Mouse (Mus musculus) midbrain, embryonic 14.5 days (tissue): ENCODE data around the gene Pogz. TPM values are rescaled to one million over a fixed set of nuclear protein-coding genes. Genes with fewer than 3 reads are reported as not detected.
"Not testable (repeated sequence)": the region's sequence is repeated elsewhere in the genome, so short reads cannot be mapped to it uniquely, and the experiment has no call there.

Experiments
- ATAC-seq: fragments of 200-750 bp; cut with Nextera tagmentation; 2 replicates; pipeline ENCODE4 v1.8.0; 2017; ENCODE audit warnings: moderate number of reproducible peaks, moderate library complexity; ENCODE audit not compliant: low FRiP score, low TSS enrichment
- DNase-seq: peaks from one replicate; pipeline ENCODE4 v3.0.0-alpha.2; 2015
- H3K27ac ChIP-seq: fragments of 300-500 bp; sonication (generic); replicated peaks from 2 replicates; pipeline ENCODE4 v1.5.1; 2014; ENCODE audit warnings: mild to moderate bottlenecking, low read depth, low read length, moderate library complexity
- H3K27me3 ChIP-seq: fragments of 300-500 bp; sonication (generic); 2 replicates; pipeline ENCODE4 v1.6.1; 2014; ENCODE audit warnings: low read length, control low read depth, mixed read lengths; ENCODE audit not compliant: control insufficient read depth, insufficient read depth
- H3K36me3 ChIP-seq: fragments of 300-500 bp; sonication (generic); 2 replicates; pipeline ENCODE4 v1.6.1; 2014; ENCODE audit warnings: low read length, control low read depth; ENCODE audit not compliant: control insufficient read depth, insufficient read depth
- H3K4me1 ChIP-seq: fragments of 300-500 bp; sonication (generic); 2 replicates; pipeline ENCODE4 v1.6.1; 2014; ENCODE audit warnings: mild to moderate bottlenecking, antibody characterized with exemption, low read length, control low read depth; ENCODE audit not compliant: control insufficient read depth, insufficient read depth
- H3K4me2 ChIP-seq: fragments of 300-500 bp; sonication (generic); 2 replicates; pipeline ENCODE4 v1.6.1; 2014; ENCODE audit warnings: mild to moderate bottlenecking, low read length, moderate library complexity
- H3K4me3 ChIP-seq: fragments of 300-500 bp; sonication (generic); replicated peaks from 2 replicates; pipeline ENCODE4 v1.5.1; 2014; ENCODE audit warnings: low read depth, low read length
- H3K9ac ChIP-seq: fragments of 300-500 bp; sonication (generic); replicated peaks from 2 replicates; pipeline ENCODE4 v1.6.1; 2014; ENCODE audit warnings: mild to moderate bottlenecking, low read length, moderate library complexity
- H3K9me3 ChIP-seq: fragments of 300-500 bp; sonication (generic); 2 replicates; pipeline ENCODE4 v1.6.1; 2016; ENCODE audit warnings: low read length, control low read depth, mixed read lengths; ENCODE audit not compliant: control insufficient read depth
- WGBS: fragments of 180-500 bp; shearing (Covaris S2); extraction: QIAGEN DNeasy Blood & Tissue Kit; methylation state at CpG from one replicate; pipeline ENCODE4 v1.1.7; 2014; 5-methylcytosine and 5-hydroxymethylcytosine counted together
- polyA plus RNA-seq: library from polyadenylated mRNA; unstranded; fragments of >200 nt; fragmentation: Nextera tagmentation; extraction: Ambion mirVana; gene quantifications from 2 replicates; pipeline ENCODE4 v1.2.1, GENCODE M21; 2014

Gene Pogz
- polyA plus RNA-seq, 1 experiment from 2014 or later: 28.7 TPM

DNA sequence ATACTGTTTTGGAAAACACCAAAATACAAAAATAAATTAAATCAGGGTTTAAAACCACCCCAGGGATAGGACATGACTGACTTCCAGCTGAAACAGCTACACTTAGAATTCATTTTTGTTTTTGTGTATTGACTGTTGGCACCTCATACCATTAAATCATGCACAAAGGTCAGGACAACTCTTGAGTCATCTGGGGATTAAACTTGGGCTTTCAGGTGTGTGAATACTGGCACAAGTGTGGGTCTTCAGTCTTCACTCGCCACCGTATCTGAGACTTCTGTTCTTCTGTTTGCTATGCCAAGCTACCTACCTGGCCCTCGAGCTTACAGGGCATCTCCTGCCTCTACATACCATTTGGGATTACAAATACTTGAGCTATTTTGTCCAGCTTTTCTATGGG, 45.2 kb downstream of the Pogz start:
- no peak for ATAC-seq
- no peaks in the 10 kb centered on the region for H3K9me3 ChIP-seq
- peaks cover 81% of the 10 kb centered on the region for H3K36me3 ChIP-seq
- no peak for DNase-seq
- H3K4me3 ChIP-seq: no peak overlapping the region
- no peak overlapping the region for H3K9ac ChIP-seq
- H3K4me2 ChIP-seq: no peak overlapping the region
- H3K27ac ChIP-seq: no peak overlapping the region
- H3K4me1 ChIP-seq: peaks cover 8% of the 10 kb centered on the region
- WGBS: 93% methylated on average over 3 of the region's 3 CpGs
- no peaks in the 10 kb centered on the region for H3K27me3 ChIP-seq

DNA sequence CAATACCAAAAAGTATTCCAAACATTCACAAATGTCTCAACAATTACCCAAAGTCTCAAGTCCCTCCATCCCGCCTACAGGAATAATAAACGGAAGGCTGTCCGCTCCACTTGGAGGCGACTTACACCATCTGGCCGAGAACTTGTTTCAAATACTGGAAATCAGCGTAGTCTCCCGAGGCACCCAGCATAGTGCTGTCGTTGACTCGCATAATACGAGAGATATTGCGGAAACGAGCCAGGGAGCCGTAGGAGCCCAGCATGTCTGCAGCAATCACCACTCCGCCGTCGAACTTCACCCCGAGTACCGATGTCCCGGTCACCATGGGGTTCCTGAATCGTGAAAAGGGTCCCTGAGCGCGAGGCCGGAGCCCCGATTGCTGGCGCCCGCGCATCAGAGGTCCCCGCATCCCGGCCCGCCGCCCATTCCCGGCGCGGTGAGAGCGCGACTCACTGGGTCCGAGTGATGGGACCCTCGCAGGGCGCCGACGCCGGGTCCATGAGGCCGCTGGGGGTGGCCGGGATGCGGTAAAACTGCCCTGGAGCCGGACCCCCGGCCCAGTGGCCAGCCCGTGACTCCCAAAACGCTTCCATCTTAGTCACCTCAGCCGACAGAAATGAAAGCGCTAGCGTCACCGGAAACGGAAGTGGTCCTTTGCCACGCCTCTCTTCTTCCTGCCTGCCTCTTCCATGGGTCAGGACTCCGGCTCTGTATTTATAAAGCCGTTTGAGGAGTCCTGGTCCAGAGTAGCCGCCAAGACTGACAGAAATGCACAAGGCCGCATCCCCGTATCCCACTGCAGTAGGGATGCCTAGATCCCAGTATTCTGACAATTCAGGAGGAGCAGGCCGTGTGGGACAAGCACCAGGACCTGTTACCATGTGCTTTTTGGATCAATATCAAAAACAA, 49.2 kb downstream of the Pogz start, which contains the start of gene Psmb4:
TSS of gene Psmb4 (minus strand) at position 646 of the 909 bp plus-strand sequence.
- Histone ChIP-seq H3K36me3 (peaks cover 41% of the 10 kb centered on the region), H3K27me3 (no peaks in the 10 kb centered on the region), H3K9ac (peak within 1 kb of the TSS; percentile 86), H3K4me1 (peaks cover 8% of the 10 kb centered on the region), H3K4me3 (peak within 1 kb of the TSS; percentile 97), H3K4me2 (peak within 1 kb of the TSS; percentile 77), H3K9me3 (no peaks in the 10 kb centered on the region), H3K27ac (peak within 1 kb of the TSS; percentile 84)
- ATAC-seq: peak; percentile 85
- WGBS: 1% methylated on average over 61 of the region's 61 CpGs
- peak; percentile 94 for DNase-seq

DNA sequence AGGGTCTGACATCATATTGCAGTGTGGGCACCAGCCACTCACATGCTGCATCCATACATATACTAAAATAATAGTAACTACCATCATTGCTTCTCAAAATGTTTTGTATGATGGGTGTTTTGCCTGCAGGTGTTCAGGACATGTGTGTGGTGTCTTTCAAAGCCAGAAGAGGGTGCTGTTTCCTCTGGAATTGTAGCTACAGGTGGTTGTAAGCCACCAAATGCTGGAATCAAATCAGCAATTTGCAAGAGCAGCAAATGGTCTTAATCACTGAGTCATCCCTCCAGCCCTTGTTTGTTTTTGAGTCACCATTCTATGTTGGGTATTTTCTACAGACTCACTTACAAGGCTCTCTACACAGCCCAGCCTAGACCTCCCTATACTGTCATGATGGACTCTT, 51.2 kb downstream of the Pogz start:
- no peaks in the 10 kb centered on the region for H3K27me3 ChIP-seq
- no peak overlapping the region for H3K4me3 ChIP-seq
- ATAC-seq (no peak), DNase-seq (peak; percentile 35)
- H3K36me3 ChIP-seq: peaks cover 21% of the 10 kb centered on the region
- H3K4me1 ChIP-seq: peaks cover 8% of the 10 kb centered on the region
- no peak overlapping the region for H3K9ac ChIP-seq
- H3K27ac ChIP-seq: no peak overlapping the region
- no peak overlapping the region for H3K4me2 ChIP-seq
- H3K9me3 ChIP-seq: no peaks in the 10 kb centered on the region

DNA sequence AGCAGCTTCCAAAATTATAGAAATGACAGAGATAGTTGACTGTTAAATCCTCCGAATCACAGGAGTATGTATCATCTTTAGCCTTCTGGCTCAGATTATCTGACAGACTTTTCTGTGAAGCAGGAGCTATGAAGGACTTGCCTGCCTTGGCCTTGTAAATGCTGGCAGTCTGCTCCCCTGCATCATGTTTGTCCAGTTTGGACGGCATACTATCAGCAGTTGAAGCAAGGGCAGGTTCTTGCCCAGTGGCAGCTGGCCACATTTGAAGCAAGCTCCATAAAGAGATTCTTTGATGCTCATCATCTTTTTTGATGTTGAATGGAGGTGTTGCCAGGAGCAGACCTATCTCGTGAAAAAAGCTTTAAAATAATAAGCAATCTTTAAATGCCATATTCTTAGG, 56.7 kb downstream of the Pogz start:
- no peaks in the 10 kb centered on the region for H3K36me3 ChIP-seq
- no peaks in the 10 kb centered on the region for H3K27me3 ChIP-seq
- H3K9me3 ChIP-seq: no peaks in the 10 kb centered on the region
- 75% methylated on average over 3 of the region's 3 CpGs for WGBS
- H3K4me2 ChIP-seq: no peak overlapping the region
- no peak for ATAC-seq
- H3K9ac ChIP-seq: no peak overlapping the region
- DNase-seq: no peak
- H3K27ac ChIP-seq: no peak overlapping the region
- H3K4me3 ChIP-seq: no peak overlapping the region
- no peaks in the 10 kb centered on the region for H3K4me1 ChIP-seq

DNA sequence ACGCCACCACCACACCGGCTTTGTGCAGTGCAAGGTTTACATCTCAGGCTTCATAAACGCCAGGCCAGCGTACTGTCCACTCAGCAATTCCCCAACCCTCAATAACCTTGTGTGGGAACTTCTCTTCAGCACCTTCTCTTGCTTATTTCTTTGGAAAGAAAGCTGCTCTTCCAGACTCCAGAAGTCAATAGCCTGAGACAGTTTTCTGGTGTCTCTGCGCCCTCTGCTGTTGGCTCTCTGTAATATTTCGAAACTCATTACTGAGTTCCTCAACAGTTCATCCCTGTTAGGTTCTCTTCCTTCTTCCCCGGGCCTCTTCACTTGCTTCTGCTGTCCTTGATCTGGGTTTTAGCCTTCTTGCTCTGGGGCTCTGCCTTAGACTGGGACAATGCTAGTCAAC, 65.4 kb downstream of the Pogz start:
- no peak for ATAC-seq
- H3K9ac ChIP-seq: no peak overlapping the region
- WGBS: 21% methylated on average over 7 of the region's 7 CpGs
- H3K4me1 ChIP-seq: no peaks in the 10 kb centered on the region
- no peaks in the 10 kb centered on the region for H3K36me3 ChIP-seq
- H3K4me2 ChIP-seq: no peak overlapping the region
- H3K27ac ChIP-seq: no peak overlapping the region
- H3K9me3 ChIP-seq: no peaks in the 10 kb centered on the region
- H3K4me3 ChIP-seq: no peak overlapping the region
- H3K27me3 ChIP-seq: no peaks in the 10 kb centered on the region
- DNase-seq: peak; percentile 88

DNA sequence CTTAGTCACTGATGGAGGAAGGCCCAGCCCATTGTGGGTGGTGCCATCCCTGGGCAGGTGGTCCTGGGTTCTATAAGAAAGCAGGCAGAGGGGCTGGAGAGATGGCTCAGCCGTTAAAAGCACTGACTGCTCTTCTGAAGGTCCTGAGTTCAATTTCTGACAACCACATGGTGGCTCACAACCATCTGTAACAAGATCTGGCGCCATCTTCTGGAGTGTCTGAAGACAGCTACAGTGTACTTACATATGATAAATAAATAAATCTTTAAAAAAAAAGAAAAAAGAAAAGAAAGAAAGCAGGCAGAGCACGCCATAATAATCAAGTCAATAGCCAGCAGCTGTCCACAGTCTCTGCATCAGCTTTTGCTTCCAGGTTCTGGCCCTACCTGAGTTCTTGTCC, 67.4 kb downstream of the Pogz start:
- not testable (repeated sequence) for H3K9ac ChIP-seq, H3K9me3 ChIP-seq, H3K27ac ChIP-seq, H3K36me3 ChIP-seq, H3K4me3 ChIP-seq, H3K4me2 ChIP-seq, DNase-seq, ATAC-seq, H3K4me1 ChIP-seq, H3K27me3 ChIP-seq
- WGBS: 61% methylated on average over 3 of the region's 3 CpGs

DNA sequence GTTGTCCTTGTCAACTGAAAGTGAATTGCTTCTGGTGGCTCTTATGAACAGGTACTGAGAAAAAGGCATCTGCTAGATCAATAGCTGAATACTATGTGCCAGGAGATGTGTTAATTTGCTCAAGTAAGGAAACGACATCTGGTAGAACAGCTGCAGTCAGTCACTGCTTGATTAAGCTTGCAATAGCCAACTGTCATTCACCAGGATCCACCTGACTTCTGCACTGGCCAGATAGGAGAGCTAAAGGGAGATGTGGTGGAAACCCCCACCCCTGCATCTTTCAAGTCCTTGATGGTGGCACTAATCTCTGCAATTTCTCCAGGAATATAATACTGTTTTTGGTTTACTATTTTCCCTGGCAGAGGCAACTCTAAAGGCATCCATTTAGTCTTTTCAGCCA, 69.1 kb downstream of the Pogz start:
- H3K36me3 ChIP-seq: no peaks in the 10 kb centered on the region
- no peak overlapping the region for H3K27ac ChIP-seq
- ATAC-seq (no peak), DNase-seq (no peak)
- H3K27me3 ChIP-seq: no peaks in the 10 kb centered on the region
- no peaks in the 10 kb centered on the region for H3K9me3 ChIP-seq
- no peak overlapping the region for H3K4me3 ChIP-seq
- no peak overlapping the region for H3K4me2 ChIP-seq
- H3K4me1 ChIP-seq: no peaks in the 10 kb centered on the region
- no peak overlapping the region for H3K9ac ChIP-seq
- WGBS: 47% methylated on average over 1 of the region's 1 CpGs

DNA sequence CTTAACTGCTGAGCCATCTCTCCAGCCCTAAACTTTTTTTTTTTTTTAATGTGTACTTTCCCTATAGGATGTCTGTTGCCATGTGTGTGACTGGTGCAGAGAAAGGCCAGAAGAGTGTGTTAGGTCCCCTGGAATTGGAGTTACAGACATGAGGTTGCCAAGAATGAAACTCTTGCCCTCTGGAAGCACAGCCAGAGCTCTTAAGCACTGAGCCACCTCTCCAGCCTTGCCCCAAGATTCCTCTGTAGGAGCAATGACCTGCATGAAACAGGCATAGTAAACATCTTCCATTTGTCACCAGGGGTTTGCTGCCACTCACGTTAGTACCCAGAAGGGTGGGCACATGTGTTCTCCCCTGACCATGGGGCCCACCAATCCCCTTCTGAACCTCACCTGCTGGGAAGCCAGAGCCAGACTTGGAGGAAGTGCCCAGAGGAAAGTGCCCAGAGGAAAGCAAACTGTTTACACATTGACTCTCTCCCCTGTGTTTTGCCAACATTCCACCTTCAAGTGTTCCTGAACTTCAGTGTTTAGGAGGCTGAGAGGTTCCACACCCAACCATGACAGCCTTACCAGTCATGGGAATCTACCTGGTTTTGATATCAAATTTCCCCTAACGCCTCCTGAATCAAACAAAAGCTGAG, 73.8 kb downstream of the Pogz start:
- DNase-seq (no peak), ATAC-seq (no peak)
- no peak overlapping the region for H3K4me3 ChIP-seq
- 86% methylated on average over 2 of the region's 2 CpGs for WGBS
- no peaks in the 10 kb centered on the region for H3K9me3 ChIP-seq
- no peaks in the 10 kb centered on the region for H3K4me1 ChIP-seq
- H3K4me2 ChIP-seq: no peak overlapping the region
- no peaks in the 10 kb centered on the region for H3K36me3 ChIP-seq
- no peak overlapping the region for H3K27ac ChIP-seq
- no peaks in the 10 kb centered on the region for H3K27me3 ChIP-seq
- no peak overlapping the region for H3K9ac ChIP-seq

DNA sequence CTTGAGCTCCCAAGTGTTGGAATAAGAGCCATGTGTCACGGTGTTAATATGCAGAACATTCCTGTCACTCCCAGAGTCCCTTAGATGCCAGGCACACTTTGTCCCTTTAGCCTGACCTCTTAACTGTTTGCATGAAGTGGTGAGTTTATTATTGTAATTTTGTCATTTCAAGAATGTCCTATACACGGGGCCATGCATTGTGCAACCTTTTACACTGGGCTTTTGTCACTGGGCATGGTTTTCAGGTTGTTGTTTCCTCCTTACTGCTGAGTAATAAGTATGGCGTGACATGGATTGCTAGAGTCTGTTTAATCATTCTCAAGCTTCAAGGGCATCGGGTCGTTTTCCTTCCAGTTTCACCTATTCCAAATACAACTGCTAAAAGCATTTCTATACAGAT, 76.4 kb downstream of the Pogz start:
- Histone ChIP-seq H3K4me2 (no peak overlapping the region), H3K9me3 (no peaks in the 10 kb centered on the region), H3K27me3 (no peaks in the 10 kb centered on the region), H3K4me1 (no peaks in the 10 kb centered on the region), H3K4me3 (no peak overlapping the region), H3K36me3 (no peaks in the 10 kb centered on the region), H3K9ac (no peak overlapping the region), H3K27ac (no peak overlapping the region)
- DNase-seq (no peak), ATAC-seq (no peak)
- 80% methylated on average over 5 of the region's 5 CpGs for WGBS
